Mouse (Mus musculus) heart, postnatal 0 days (tissue): ENCODE measurements around the gene Ttc39b. TPM values are rescaled to one million over a fixed set of nuclear protein-coding genes. Genes with fewer than 3 reads are reported as not detected.

Experiments
- ATAC-seq: fragments of 200-750 bp; cut with Nextera tagmentation; 2 replicates; pipeline ENCODE4 v1.8.0; 2017; ENCODE audit warnings: low read depth, moderate number of reproducible peaks, moderate library complexity; ENCODE audit not compliant: insufficient read depth
- DNase-seq: peaks from one replicate; pipeline ENCODE4 v3.0.0-alpha.2; 2016; ENCODE audit warnings: low spot score
- H3K27ac ChIP-seq: fragments of 300-500 bp; sonication (generic); 2 replicates; pipeline ENCODE4 v1.5.1; 2014; ENCODE audit warnings: low read depth, mild to moderate bottlenecking
- H3K27me3 ChIP-seq: fragments of 300-500 bp; sonication (generic); 2 replicates; pipeline ENCODE4 v1.6.1; 2014; ENCODE audit warnings: low read length, mixed read lengths; ENCODE audit not compliant: control insufficient read depth, insufficient read depth
- H3K36me3 ChIP-seq: fragments of 300-500 bp; sonication (generic); replicated peaks from 2 replicates; pipeline ENCODE4 v1.6.1; 2014; ENCODE audit warnings: low read length, mixed read lengths; ENCODE audit not compliant: control insufficient read depth, insufficient read depth
- H3K4me1 ChIP-seq: fragments of 300-500 bp; sonication (generic); 2 replicates; pipeline ENCODE4 v1.6.1; 2014; ENCODE audit warnings: antibody characterized with exemption; ENCODE audit not compliant: control insufficient read depth, insufficient read depth
- H3K4me2 ChIP-seq: fragments of 300-500 bp; sonication (generic); 2 replicates; pipeline ENCODE4 v1.6.1; 2014; ENCODE audit warnings: low read depth, mild to moderate bottlenecking, low read length, moderate library complexity
- H3K4me3 ChIP-seq: fragments of 300-500 bp; sonication (generic); 2 replicates; pipeline ENCODE4 v1.5.1; 2014; ENCODE audit warnings: low read depth, low read length
- H3K9ac ChIP-seq: fragments of 300-500 bp; sonication (generic); replicated peaks from 2 replicates; pipeline ENCODE4 v1.6.1; 2014; ENCODE audit warnings: low read depth, low read length, mixed read lengths
- H3K9me3 ChIP-seq: fragments of 300-500 bp; sonication (generic); replicated peaks from 2 replicates; pipeline ENCODE4 v1.6.1; 2016; ENCODE audit warnings: low read length; ENCODE audit not compliant: control insufficient read depth
- CTCF ChIP-seq: IDR thresholded peaks from 2 replicates; pipeline ENCODE4 v1.5.1; 2016; ENCODE audit warnings: antibody characterized with exemption, control low read depth, low read depth
- EP300 ChIP-seq: IDR thresholded peaks from 2 replicates; pipeline ENCODE4 v1.6.1; 2016; ENCODE audit warnings: antibody characterized with exemption, low read depth
- WGBS: fragments of 180-500 bp; shearing (Covaris S2); extraction: QIAGEN DNeasy Blood & Tissue Kit; methylation state at CpG from one replicate; pipeline ENCODE4 v1.1.7; 2014; 5-methylcytosine and 5-hydroxymethylcytosine counted together
- polyA plus RNA-seq: library from polyadenylated mRNA; unstranded; fragments of >200 nt; fragmentation: Nextera tagmentation; extraction: Ambion mirVana; gene quantifications from 2 replicates; pipeline ENCODE4 v1.2.1, GENCODE M21; 2015
- total RNA-seq: library from RNA; depleted of rRNA; stranded (reverse); fragments of >200 nt; gene quantifications from 2 replicates; pipeline ENCODE4 v1.2.3, GENCODE M21; 2014; ENCODE audit warnings: low replicate concordance

Ttc39b gene
- total and polyA plus RNA-seq, 2 experiments from 2014 or later, result 4.1 to 4.3 TPM

GRCm38 (mm10) chr4:83353276-83353675, 29.2 kb upstream of the Ttc39b start:
- WGBS, result 94% methylated on average over 12 of the region's 12 CpGs
- DNase-seq, result no peak
- H3K9ac ChIP-seq, result no peak overlapping the region
- H3K9me3 ChIP-seq, result 0 out of 2 replicates have a peak, but pooled peaks cover 3% of the 10 kb centered on the region
- ATAC-seq, result no peak
- no peaks in the 10 kb centered on the region for H3K27me3 ChIP-seq
- peaks cover 5% of the 10 kb centered on the region; the same call in 1 of the 2 replicates for H3K4me1 ChIP-seq
- TF ChIP-seq CTCF (no peak), EP300 (no peak)
- H3K4me2 ChIP-seq, result no peak overlapping the region
- H3K36me3 ChIP-seq, result no peaks in the 10 kb centered on the region
- H3K27ac ChIP-seq, result no peak overlapping the region
- no peak overlapping the region for H3K4me3 ChIP-seq

- 16% methylated on average over 6 of the region's 6 CpGs for WGBS
- Histone ChIP-seq H3K4me1 (peaks cover 5% of the 10 kb centered on the region; the same call in 1 of the 2 replicates), H3K9ac (no peak overlapping the region), H3K9me3 (no peaks in the 10 kb centered on the region), H3K27ac (0 out of 2 replicates have a peak overlapping the region, but pooled peaks have one; percentile 38), H3K4me3 (no peak overlapping the region), H3K36me3 (no peaks in the 10 kb centered on the region), H3K27me3 (no peaks in the 10 kb centered on the region), H3K4me2 (no peak overlapping the region)
- TF ChIP-seq EP300, result no peak
- peak; percentile 88 for ATAC-seq
- peak; percentile 92 for DNase-seq
Measured at GRCm38 (mm10) chr4:83350719-83351118, 26.7 kb upstream of the Ttc39b start.

GRCm38 (mm10) chr4:83348970-83349369, 24.9 kb upstream of the Ttc39b start:
- ATAC-seq (no peak), DNase-seq (no peak)
- TF ChIP-seq CTCF (no peak), EP300 (no peak)
- no peak overlapping the region for H3K27ac ChIP-seq
- no peak overlapping the region for H3K4me3 ChIP-seq
- peaks cover 5% of the 10 kb centered on the region; the same call in 1 of the 2 replicates for H3K4me1 ChIP-seq
- no peak overlapping the region for H3K4me2 ChIP-seq
- 91% methylated on average over 1 of the region's 1 CpGs for WGBS
- no peaks in the 10 kb centered on the region for H3K9me3 ChIP-seq
- no peak overlapping the region for H3K9ac ChIP-seq
- no peaks in the 10 kb centered on the region for H3K27me3 ChIP-seq
- H3K36me3 ChIP-seq, result no peaks in the 10 kb centered on the region

GRCm38 (mm10) chr4:83343895-83344294, 19.8 kb upstream of the Ttc39b start:
- no peak for DNase-seq
- no peak overlapping the region for H3K4me3 ChIP-seq
- WGBS, result 52% methylated on average over 2 of the region's 2 CpGs
- no peak overlapping the region for H3K9ac ChIP-seq
- no peaks in the 10 kb centered on the region for H3K9me3 ChIP-seq
- H3K27ac ChIP-seq, result no peak overlapping the region
- H3K36me3 ChIP-seq, result no peaks in the 10 kb centered on the region
- no peak for TF ChIP-seq EP300
- TF ChIP-seq CTCF, result peak; percentile 27; the same call in 1 of the 2 replicates
- ATAC-seq, result no peak
- H3K4me2 ChIP-seq, result no peak overlapping the region
- no peaks in the 10 kb centered on the region for H3K4me1 ChIP-seq
- no peaks in the 10 kb centered on the region for H3K27me3 ChIP-seq

GRCm38 (mm10) chr4:83343146-83343823, 19.2 kb upstream of the Ttc39b start:
- Histone ChIP-seq H3K27me3 (no peaks in the 10 kb centered on the region), H3K9me3 (no peaks in the 10 kb centered on the region), H3K4me1 (no peaks in the 10 kb centered on the region), H3K36me3 (no peaks in the 10 kb centered on the region), H3K9ac (no peak overlapping the region), H3K27ac (no peak overlapping the region), H3K4me3 (no peak overlapping the region), H3K4me2 (no peak overlapping the region)
- ATAC-seq, result no peak
- DNase-seq, result no peak
- WGBS, result 63% methylated on average over 9 of the region's 9 CpGs
- TF ChIP-seq EP300 (no peak), CTCF (no peak)
